ENCODE assay signal across 25 mouse cellular contexts in genomic region chr13:112636498-112636897, GRCm38 (mm10). TPM values are rescaled to one million over a fixed set of nuclear protein-coding genes. Genes with fewer than 3 reads are reported as not detected.
DNase-seq lines count a peak whose midpoint lies in the region; ATAC-seq and TF ChIP-seq lines count a peak whose summit lies in the region.
"Had no signal": no experiment of that assay in that cellular context is flagged by ENCODE, and none has a peak within 500 bp of the region (broad histone marks: within the 10 kb centered on the region; RNA-seq: fewer than 3 reads in every experiment).

No protein-coding gene starts in this region.

- H3K9me3 ChIP-seq in liver, embryonic 11.5 days (ENCODE audit: control insufficient read depth, low read length) = no peaks in the 10 kb centered on the region
- no peaks in the 10 kb centered on the region for H3K9me3 ChIP-seq in liver, embryonic 15.5 days (replicated peaks)
- H3K9me3 ChIP-seq in stomach, postnatal 0 days (ENCODE audit: control insufficient read depth, low read length) = no peaks in the 10 kb centered on the region
- H3K9me3 ChIP-seq: embryonic facial prominence, embryonic 15.5 days; forebrain, embryonic 13.5 days; heart, embryonic 12.5 days; hindbrain, embryonic 10.5 days had no signal

- WGBS in liver, embryonic 11.5 days = 30% methylated on average over 3 of the region's 3 CpGs
- WGBS in liver, embryonic 15.5 days (ENCODE audit: insufficient replicate concordance) = 18% methylated on average over 3 of the region's 3 CpGs
- WGBS in stomach, postnatal 0 days = 43% methylated on average over 3 of the region's 3 CpGs

- H3K27ac ChIP-seq in liver, embryonic 11.5 days (ENCODE audit: low read depth, low read length) = no peak overlapping the region
- no peak overlapping the region; the same call in 1 of the 2 replicates for H3K27ac ChIP-seq in liver, embryonic 15.5 days (replicated peaks)
- no peak overlapping the region for H3K27ac ChIP-seq in stomach, postnatal 0 days (replicated peaks)
- H3K27ac ChIP-seq: embryonic facial prominence, embryonic 15.5 days; forebrain, embryonic 13.5 days; hindbrain, embryonic 10.5 days; hindbrain, embryonic 14.5 days had no signal

- no peak for TF ChIP-seq EP300 in stomach, postnatal 0 days (optimal IDR thresholded peaks at IDR 0.05)

- peaks cover 9% of the 10 kb centered on the region for H3K4me1 ChIP-seq in liver, embryonic 11.5 days (replicated peaks; ENCODE audit: control insufficient read depth, insufficient read depth, low read length)
- peaks cover 20% of the 10 kb centered on the region for H3K4me1 ChIP-seq in liver, embryonic 15.5 days (replicated peaks)
- H3K4me1 ChIP-seq in stomach, postnatal 0 days (replicated peaks; ENCODE audit: control insufficient read depth, insufficient read depth) = no peaks in the 10 kb centered on the region
- H3K4me1 ChIP-seq: embryonic facial prominence, embryonic 15.5 days; forebrain, embryonic 13.5 days; heart, embryonic 12.5 days; hindbrain, embryonic 10.5 days had no signal

- no peaks in the 10 kb centered on the region for H3K27me3 ChIP-seq in liver, embryonic 11.5 days (replicated peaks; ENCODE audit: control insufficient read depth, insufficient read depth, low read length)
- no peaks in the 10 kb centered on the region for H3K27me3 ChIP-seq in liver, embryonic 15.5 days
- no peaks in the 10 kb centered on the region for H3K27me3 ChIP-seq in stomach, postnatal 0 days (ENCODE audit: control insufficient read depth, insufficient read depth, low read length)
- H3K27me3 ChIP-seq: CH12.LX; embryonic facial prominence, embryonic 15.5 days; forebrain, embryonic 13.5 days; heart, embryonic 12.5 days had no signal

- no peak for DNase-seq in liver, embryonic 11.5 days (ENCODE audit: low spot score)
- no peak for DNase-seq in stomach, postnatal 0 days (ENCODE audit: low spot score)
- DNase-seq in left cerebral cortex, adult 9 months (ENCODE audit: low spot score in 2 of 2) = no peak
- no peak for DNase-seq in gastrocnemius, postnatal 36 days
- DNase-seq: adrenal gland, adult 2 months; adrenal gland, postnatal 25 days; cerebellum, adult 18-20 months; cerebellum, adult 9-11 months; cerebellum, postnatal 36 days; embryo, embryonic 11 days; forebrain, postnatal 0 days; gastrocnemius, postnatal 14 days had no signal

- H3K4me2 ChIP-seq in liver, embryonic 11.5 days = no peak overlapping the region
- no peak overlapping the region for H3K4me2 ChIP-seq in liver, embryonic 15.5 days
- H3K4me2 ChIP-seq in stomach, postnatal 0 days (replicated peaks; ENCODE audit: low read depth) = no peak overlapping the region
- H3K4me2 ChIP-seq: embryonic facial prominence, embryonic 15.5 days; forebrain, embryonic 13.5 days; heart, embryonic 12.5 days; hindbrain, embryonic 14.5 days had no signal

- ATAC-seq in common myeloid progenitor, adult 5-6 weeks (replicated peaks; ENCODE audit: low read depth, poor library complexity, severe bottlenecking) = peak; percentile 42; the same call in 1 of the 2 replicates
- peak; percentile 79 for ATAC-seq in liver, embryonic 11.5 days (replicated peaks; ENCODE audit: low FRiP score)
- peak; percentile 67 for ATAC-seq in liver, embryonic 15.5 days (ENCODE audit: insufficient read depth)
- ATAC-seq in stomach, postnatal 0 days (ENCODE audit: low FRiP score, low TSS enrichment) = no peak
- ATAC-seq: forebrain, embryonic 13.5 days; forebrain, postnatal 0 days had no signal

- no peak overlapping the region for H3K9ac ChIP-seq in liver, embryonic 11.5 days (ENCODE audit: low read depth, low read length)
- H3K9ac ChIP-seq in liver, embryonic 15.5 days = no peak overlapping the region
- no peak overlapping the region for H3K9ac ChIP-seq in stomach, postnatal 0 days (ENCODE audit: low read length)
- H3K9ac ChIP-seq: embryonic facial prominence, embryonic 15.5 days; forebrain, embryonic 13.5 days; forebrain, postnatal 0 days; heart, embryonic 12.5 days; hindbrain, embryonic 14.5 days had no signal

- intact Hi-C loops in gastrocnemius, postnatal 36 days (cut with DNase I) = no loop called here

- no peak overlapping the region for H3K4me3 ChIP-seq in liver, embryonic 11.5 days (ENCODE audit: low read depth, low read length)
- H3K4me3 ChIP-seq in liver, embryonic 15.5 days (replicated peaks) = no peak overlapping the region
- no peak overlapping the region for H3K4me3 ChIP-seq in stomach, postnatal 0 days (ENCODE audit: low read depth, low read length)
- H3K4me3 ChIP-seq: embryonic facial prominence, embryonic 15.5 days; forebrain, embryonic 13.5 days; heart, embryonic 12.5 days; hindbrain, embryonic 10.5 days had no signal

- H3K36me3 ChIP-seq in liver, embryonic 11.5 days (ENCODE audit: control insufficient read depth, insufficient read depth, low read length) = no peaks in the 10 kb centered on the region
- H3K36me3 ChIP-seq in liver, embryonic 15.5 days (replicated peaks) = no peaks in the 10 kb centered on the region
- H3K36me3 ChIP-seq in stomach, postnatal 0 days (ENCODE audit: control insufficient read depth, insufficient read depth, low read length) = no peaks in the 10 kb centered on the region
- H3K36me3 ChIP-seq: embryonic facial prominence, embryonic 15.5 days; heart, embryonic 12.5 days; hindbrain, embryonic 10.5 days had no signal

- no peak for TF ChIP-seq CTCF in stomach, postnatal 0 days (IDR thresholded peaks at IDR 0.05; ENCODE audit: low read depth)

RNA-seq across cellular contexts. Expression of gene Ddx4, which starts 15.8 kb away (rescaled TPM):
- 1.3 and 3.7 TPM in 2 replicates for total RNA-seq in common myeloid progenitor, adult 5-6 weeks (2017)
- 0.83 and 0.99 TPM in 2 replicates for polyA plus RNA-seq in liver, embryonic 11.5 days (2014; fragmentation: Nextera tagmentation; extraction: Ambion mirVana)
- 0.23 and 0.33 TPM in 2 replicates for polyA plus RNA-seq in liver, embryonic 15.5 days (2015; fragmentation: Nextera tagmentation; extraction: Ambion mirVana)
- polyA plus RNA-seq in stomach, postnatal 0 days (2015; fragmentation: Nextera tagmentation; extraction: Ambion mirVana) = 0.04 and 0.08 TPM in 2 replicates
- not detected for total RNA-seq in gastrocnemius, postnatal 36 days (2021)
- total RNA-seq: gastrocnemius, adult 18-20 months; gastrocnemius, postnatal 14 days; granulocyte monocyte progenitor cell, adult 5-6 weeks; heart, postnatal 25 days had no signal

RNA-seq across cellular contexts. Expression of gene Slc38a9, which starts 24.1 kb away (rescaled TPM):
- total RNA-seq in common myeloid progenitor, adult 5-6 weeks (2017) = 29.5 and 43.1 TPM in 2 replicates
- polyA plus RNA-seq in liver, embryonic 11.5 days (2014; fragmentation: Nextera tagmentation; extraction: Ambion mirVana) = 13.3 and 15.8 TPM in 2 replicates
- 12.2 and 15.2 TPM in 2 replicates for polyA plus RNA-seq in liver, embryonic 15.5 days (2015; fragmentation: Nextera tagmentation; extraction: Ambion mirVana)
- polyA plus RNA-seq in stomach, postnatal 0 days (2015; fragmentation: Nextera tagmentation; extraction: Ambion mirVana) = 8.9 and 10.1 TPM in 2 replicates
- 1 to 10 TPM; 5.7 to 6.0 TPM for total RNA-seq in gastrocnemius, postnatal 36 days (2021)

RNA-seq across cellular contexts. Expression of gene Il31ra, which starts 42.3 kb away (rescaled TPM):
- total RNA-seq in common myeloid progenitor, adult 5-6 weeks (2017) = 7.0 and 9.2 TPM in 2 replicates
- 0.06 and 0.08 TPM in 2 replicates for polyA plus RNA-seq in liver, embryonic 11.5 days (2014; fragmentation: Nextera tagmentation; extraction: Ambion mirVana)
- polyA plus RNA-seq in liver, embryonic 15.5 days (2015; fragmentation: Nextera tagmentation; extraction: Ambion mirVana) = 0.07 and 0.08 TPM in 2 replicates
- 0.15 and 0.16 TPM in 2 replicates for polyA plus RNA-seq in stomach, postnatal 0 days (2015; fragmentation: Nextera tagmentation; extraction: Ambion mirVana)
- total RNA-seq in gastrocnemius, postnatal 36 days (2021) = not detected
- total RNA-seq: CH12.LX; gastrocnemius, adult 18-20 months; heart, adult 8-10 months; heart, postnatal 25 days had no signal
- polyA plus RNA-seq: embryonic facial prominence, embryonic 11.5 days; hindbrain, embryonic 10.5 days had no signal
